In the genomic region with DNA sequence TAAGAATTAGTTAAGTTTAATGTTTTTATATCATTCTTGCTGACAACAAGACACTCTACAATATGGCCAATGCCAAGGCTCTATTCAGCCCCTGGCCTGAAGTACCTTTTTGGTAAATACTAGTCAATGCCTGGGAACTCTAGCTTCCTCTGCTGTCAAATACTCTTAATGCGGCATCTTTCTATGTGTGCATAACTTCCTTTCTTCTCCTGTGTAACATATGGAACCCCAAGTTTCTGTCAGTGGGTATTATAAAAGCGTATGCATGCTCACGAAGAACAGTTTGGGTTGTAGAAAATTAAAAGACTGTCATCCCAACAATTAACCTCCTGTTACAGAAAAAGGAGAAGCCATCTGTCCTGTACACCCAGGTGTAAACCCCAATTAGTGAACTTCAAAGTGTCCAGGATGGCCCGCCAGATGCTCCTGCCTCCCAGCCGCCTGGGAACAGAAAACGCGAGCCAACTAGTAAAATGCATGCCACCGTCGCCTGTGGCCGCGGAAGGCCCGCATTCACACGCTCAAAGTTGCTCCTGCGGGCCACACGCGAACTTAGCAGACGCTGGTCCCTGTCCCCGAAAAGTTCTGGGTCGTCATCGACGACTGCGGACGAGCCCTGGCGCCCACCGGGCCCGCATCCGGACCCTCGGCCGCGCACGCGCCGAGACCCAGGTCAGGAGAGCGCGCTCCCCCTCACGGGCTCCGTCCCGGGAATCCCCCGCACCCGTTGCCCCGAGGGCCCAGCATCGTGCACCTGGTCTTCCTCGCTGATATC, we compare ENCODE assay signal across 8 mouse cellular contexts. TPM values are rescaled to one million over a fixed set of nuclear protein-coding genes. Genes with fewer than 3 reads are reported as not detected.
DNase-seq lines count a peak whose midpoint lies in the region; ATAC-seq and TF ChIP-seq lines count a peak whose summit lies in the region.

No protein-coding gene starts in this region.

- H3K27ac ChIP-seq in lung, embryonic 15.5 days: peak overlapping the region; percentile 70
- peak overlapping the region; percentile 81 for H3K27ac ChIP-seq in hindbrain, embryonic 15.5 days (replicated peaks)
- H3K27ac ChIP-seq in midbrain, postnatal 0 days (ENCODE audit: low read depth, low read length): peak overlapping the region; percentile 76

- peak; percentile 82 for ATAC-seq in lung, embryonic 15.5 days (ENCODE audit: borderline replicate concordance, extremely low read depth, low FRiP score, low TSS enrichment)
- ATAC-seq in common myeloid progenitor, adult 5-6 weeks (replicated peaks; ENCODE audit: low read depth, poor library complexity, severe bottlenecking): peak; percentile 45; the same call in 1 of the 2 replicates
- ATAC-seq in hindbrain, embryonic 15.5 days (ENCODE audit: low FRiP score, low read depth): peak; percentile 92
- peak; percentile 80 for ATAC-seq in midbrain, postnatal 0 days (ENCODE audit: low FRiP score)

- H3K36me3 ChIP-seq in lung, embryonic 15.5 days: peaks cover 22% of the 10 kb centered on the region
- peaks cover 18% of the 10 kb centered on the region for H3K36me3 ChIP-seq in hindbrain, embryonic 15.5 days
- H3K36me3 ChIP-seq in midbrain, postnatal 0 days (ENCODE audit: insufficient read depth, low read length): peaks cover 13% of the 10 kb centered on the region

- H3K27me3 ChIP-seq in lung, embryonic 15.5 days: no peaks in the 10 kb centered on the region
- H3K27me3 ChIP-seq in hindbrain, embryonic 15.5 days: no peaks in the 10 kb centered on the region
- no peaks in the 10 kb centered on the region for H3K27me3 ChIP-seq in midbrain, postnatal 0 days (ENCODE audit: insufficient read depth, low read length)

- peak overlapping the region; percentile 64 for H3K4me2 ChIP-seq in lung, embryonic 15.5 days
- peak overlapping the region; percentile 83 for H3K4me2 ChIP-seq in hindbrain, embryonic 15.5 days
- peak overlapping the region; percentile 84 for H3K4me2 ChIP-seq in midbrain, postnatal 0 days (ENCODE audit: low read depth, low read length, poor library complexity, severe bottlenecking)

- no peaks in the 10 kb centered on the region for H3K9me3 ChIP-seq in lung, embryonic 15.5 days
- no peaks in the 10 kb centered on the region for H3K9me3 ChIP-seq in hindbrain, embryonic 15.5 days
- no peaks in the 10 kb centered on the region for H3K9me3 ChIP-seq in midbrain, postnatal 0 days (ENCODE audit: low read length)

- under 1% methylated on average over 43 of the region's 43 CpGs for WGBS in lung, embryonic 15.5 days
- WGBS in hindbrain, embryonic 15.5 days: under 1% methylated on average over 43 of the region's 43 CpGs
- 1% methylated on average over 42 of the region's 43 CpGs for WGBS in midbrain, postnatal 0 days

- peak overlapping the region; percentile 75 for H3K4me3 ChIP-seq in lung, embryonic 15.5 days
- peak overlapping the region; percentile 75 for H3K4me3 ChIP-seq in hindbrain, embryonic 15.5 days
- H3K4me3 ChIP-seq in midbrain, postnatal 0 days (ENCODE audit: low read depth, low read length): peak overlapping the region; percentile 91

- DNase-seq in lung, postnatal 10 days: no peak
- no peak for DNase-seq in midbrain, postnatal 0 days (ENCODE audit: low spot score)
- no peak for DNase-seq in urinary bladder, postnatal 14 days (ENCODE audit: low spot score)
- DNase-seq in gastrocnemius, postnatal 10 days: no peak
- DNase-seq in spleen, postnatal 36 days (ENCODE audit: low spot score in 2 of 2): no peak

- TF ChIP-seq CTCF in midbrain, postnatal 0 days (IDR thresholded peaks at IDR 0.05): no peak

- H3K9ac ChIP-seq in lung, embryonic 15.5 days: peak overlapping the region; percentile 87
- peak overlapping the region; percentile 76 for H3K9ac ChIP-seq in hindbrain, embryonic 15.5 days
- H3K9ac ChIP-seq in midbrain, postnatal 0 days (replicated peaks; ENCODE audit: low read length, poor library complexity, severe bottlenecking): peak overlapping the region; percentile 89

- H3K4me1 ChIP-seq in lung, embryonic 15.5 days: peaks cover 11% of the 10 kb centered on the region
- H3K4me1 ChIP-seq in hindbrain, embryonic 15.5 days (replicated peaks): peaks cover 18% of the 10 kb centered on the region
- peaks cover 6% of the 10 kb centered on the region for H3K4me1 ChIP-seq in midbrain, postnatal 0 days (ENCODE audit: insufficient read depth, low read length)

RNA-seq across cellular contexts. Expression of gene Eif3m, which starts 0.5 kb away (rescaled TPM):
- 263 and 277 TPM in 2 replicates for polyA plus RNA-seq in lung, embryonic 15.5 days (2015; fragmentation: Nextera tagmentation; extraction: Ambion mirVana)
- total RNA-seq in common myeloid progenitor, adult 5-6 weeks (2017): 351 and 353 TPM in 2 replicates
- 159 and 167 TPM in 2 replicates for polyA plus RNA-seq in hindbrain, embryonic 15.5 days (2015; fragmentation: Nextera tagmentation; extraction: Ambion mirVana)
- total RNA-seq in midbrain, postnatal 0 days (2014; rRNA removed): 86.4 and 127 TPM in 2 replicates
- polyA plus RNA-seq in midbrain, postnatal 0 days (2015; fragmentation: Nextera tagmentation; extraction: Ambion mirVana): 170 and 171 TPM in 2 replicates
- 100 to 1,000 TPM; 112 to 115 TPM for total RNA-seq in gastrocnemius, postnatal 10 days (2021)
